Comparison of ENCODE assay signal across 16 mouse cellular contexts in the genomic region with DNA sequence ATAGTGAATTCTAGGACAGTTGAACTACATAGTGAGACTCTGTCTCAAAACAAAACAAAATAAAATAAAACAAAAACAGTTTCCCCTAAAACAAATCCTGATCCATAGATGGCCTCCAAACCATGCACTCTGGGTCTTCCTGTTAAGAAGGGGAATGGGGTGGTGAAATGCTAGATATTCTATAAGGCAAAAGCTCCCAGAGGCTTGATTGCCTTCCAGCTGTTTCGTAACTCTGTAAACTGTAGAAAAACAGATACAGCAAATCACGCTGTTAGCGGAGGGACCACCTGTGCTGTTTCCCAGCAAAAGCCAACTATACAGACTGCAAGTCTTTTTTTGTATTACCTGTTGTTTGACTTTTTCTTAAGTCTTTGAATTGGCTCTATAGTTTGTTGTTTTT. TPM values are rescaled to one million over a fixed set of nuclear protein-coding genes. Genes with fewer than 3 reads are reported as not detected.
DNase-seq lines count a peak whose midpoint lies in the region; ATAC-seq and TF ChIP-seq lines count a peak whose summit lies in the region.
"Had no signal": no experiment of that assay in that cellular context is flagged by ENCODE, and none has a peak within 500 bp of the region (broad histone marks: within the 10 kb centered on the region; RNA-seq: fewer than 3 reads in every experiment).

No protein-coding gene starts in this region.

- peak overlapping the region; percentile 51; the same call in 1 of the 2 replicates for H3K27ac ChIP-seq in heart, embryonic 16.5 days (ENCODE audit: low read length)
- H3K27ac ChIP-seq in heart, embryonic 10.5 days = no peak overlapping the region
- 0 out of 2 replicates have a peak overlapping the region, but pooled peaks have one; percentile 15 for H3K27ac ChIP-seq in lung, postnatal 0 days (ENCODE audit: low read length)
- H3K27ac ChIP-seq: hindbrain, embryonic 12.5 days; limb, embryonic 10.5 days; liver, embryonic 14.5 days; midbrain, embryonic 15.5 days had no signal

- WGBS in heart, embryonic 16.5 days = 75% methylated on average over 3 of the region's 3 CpGs
- WGBS in heart, embryonic 10.5 days = 76% methylated on average over 3 of the region's 3 CpGs
- WGBS in lung, postnatal 0 days = 59% methylated on average over 3 of the region's 3 CpGs

- peaks cover 4% of the 10 kb centered on the region; the same call in 1 of the 2 replicates for H3K4me1 ChIP-seq in heart, embryonic 16.5 days (ENCODE audit: control insufficient read depth, insufficient read depth, low read length)
- H3K4me1 ChIP-seq in heart, embryonic 10.5 days = peaks cover 11% of the 10 kb centered on the region
- H3K4me1 ChIP-seq in lung, postnatal 0 days (ENCODE audit: insufficient read depth, low read depth, low read length) = no peaks in the 10 kb centered on the region
- H3K4me1 ChIP-seq: hindbrain, embryonic 12.5 days; midbrain, embryonic 15.5 days; stomach, embryonic 15.5 days had no signal

- H3K4me3 ChIP-seq in heart, embryonic 16.5 days (ENCODE audit: low read length) = no peak overlapping the region
- H3K4me3 ChIP-seq in heart, embryonic 10.5 days = no peak overlapping the region
- H3K4me3 ChIP-seq in lung, postnatal 0 days (ENCODE audit: low read depth, low read length) = no peak overlapping the region
- H3K4me3 ChIP-seq: erythroblast, embryonic 14.5 days; hindbrain, embryonic 12.5 days; limb, embryonic 10.5 days; midbrain, embryonic 15.5 days; stomach, embryonic 15.5 days had no signal

- DNase-seq in heart, embryonic 10.5 days (ENCODE audit: low spot score) = no peak
- DNase-seq in lung, postnatal 0 days (ENCODE audit: low spot score) = no peak
- no peak for DNase-seq in lung, postnatal 10 days
- DNase-seq in NIH3T3 (ENCODE audit: low read depth) = peak; percentile 52
- DNase-seq in left cerebral cortex, adult 18-20 months (ENCODE audit: low spot score in 2 of 2) = no peak
- DNase-seq: adrenal gland, postnatal 14 days; cerebellum, postnatal 10 days had no signal

- no peaks in the 10 kb centered on the region for H3K36me3 ChIP-seq in heart, embryonic 16.5 days (ENCODE audit: control insufficient read depth, insufficient read depth)
- H3K36me3 ChIP-seq in heart, embryonic 10.5 days = no peaks in the 10 kb centered on the region
- no peaks in the 10 kb centered on the region for H3K36me3 ChIP-seq in lung, postnatal 0 days (ENCODE audit: insufficient read depth, low read length)
- H3K36me3 ChIP-seq: hindbrain, embryonic 12.5 days; limb, embryonic 10.5 days; midbrain, embryonic 15.5 days; stomach, embryonic 15.5 days had no signal

- H3K4me2 ChIP-seq in heart, embryonic 16.5 days (ENCODE audit: low read depth, low read length) = no peak overlapping the region
- no peak overlapping the region for H3K4me2 ChIP-seq in lung, postnatal 0 days (replicated peaks; ENCODE audit: low read depth, low read length)
- H3K4me2 ChIP-seq: hindbrain, embryonic 12.5 days; midbrain, embryonic 15.5 days; stomach, embryonic 15.5 days had no signal

- no peak for TF ChIP-seq EP300 in lung, postnatal 0 days (IDR thresholded peaks at IDR 0.05)

- ATAC-seq in heart, embryonic 16.5 days (replicated peaks; ENCODE audit: extremely low read depth, insufficient read depth, low FRiP score) = no peak
- no peak for ATAC-seq in lung, postnatal 0 days
- ATAC-seq in megakaryocyte progenitor cell, adult 5-6 weeks (replicated peaks; ENCODE audit: poor library complexity) = peak; percentile 35; the same call in 1 of the 2 replicates
- ATAC-seq: midbrain, embryonic 15.5 days had no signal

- H3K9me3 ChIP-seq in heart, embryonic 16.5 days (replicated peaks; ENCODE audit: control insufficient read depth, low read length) = no peaks in the 10 kb centered on the region
- H3K9me3 ChIP-seq in heart, embryonic 10.5 days = no peaks in the 10 kb centered on the region
- no peaks in the 10 kb centered on the region for H3K9me3 ChIP-seq in lung, postnatal 0 days (ENCODE audit: low read length)
- H3K9me3 ChIP-seq: hindbrain, embryonic 12.5 days; limb, embryonic 10.5 days; midbrain, embryonic 15.5 days; stomach, embryonic 15.5 days had no signal

- TF ChIP-seq CTCF in lung, postnatal 0 days (IDR thresholded peaks at IDR 0.05) = no peak

- H3K9ac ChIP-seq in heart, embryonic 16.5 days (ENCODE audit: low read length) = no peak overlapping the region
- H3K9ac ChIP-seq in lung, postnatal 0 days (replicated peaks; ENCODE audit: low read depth) = no peak overlapping the region
- H3K9ac ChIP-seq: hindbrain, embryonic 12.5 days; liver, embryonic 14.5 days; midbrain, embryonic 15.5 days; stomach, embryonic 15.5 days had no signal

- no peaks in the 10 kb centered on the region for H3K27me3 ChIP-seq in heart, embryonic 16.5 days (ENCODE audit: control insufficient read depth, insufficient read depth, low read length)
- H3K27me3 ChIP-seq in heart, embryonic 10.5 days (ENCODE audit: insufficient read depth, poor library complexity, severe bottlenecking) = no peaks in the 10 kb centered on the region
- H3K27me3 ChIP-seq in lung, postnatal 0 days (replicated peaks; ENCODE audit: insufficient read depth, low read length) = no peaks in the 10 kb centered on the region
- H3K27me3 ChIP-seq: CH12.LX; hindbrain, embryonic 12.5 days; midbrain, embryonic 15.5 days; stomach, embryonic 15.5 days had no signal

RNA-seq across cellular contexts. Expression of a gene that starts 6.0 kb away (rescaled TPM):
- polyA plus RNA-seq in heart, embryonic 16.5 days (2015; fragmentation: Nextera tagmentation; extraction: Ambion mirVana) = 112 and 118 TPM in 2 replicates
- 88.2 and 111 TPM in 2 replicates for polyA plus RNA-seq in heart, embryonic 10.5 days (2016; fragmentation: Nextera tagmentation; extraction: Ambion mirVana)
- polyA plus RNA-seq in lung, postnatal 0 days (2015; fragmentation: Nextera tagmentation; extraction: Ambion mirVana) = 21.1 and 21.8 TPM in 2 replicates
- total RNA-seq in megakaryocyte progenitor cell, adult 5-6 weeks (2015) = 25.9 and 26.5 TPM in 2 replicates
- 54.9 and 79.0 TPM in 2 replicates for total RNA-seq in megakaryocyte progenitor cell, adult 5-6 weeks (2017)
- 10 to 100 TPM; 44.8 to 52.9 TPM for total RNA-seq in left cerebral cortex, adult 18-20 months (2021)
